Mouse (Mus musculus) liver, embryonic 14.5 days (tissue): ENCODE results near the gene Polr3e.

Source experiments
- CTCF ChIP-seq: IDR thresholded peaks from 2 replicates; pipeline ENCODE4 v1.5.1; 2016; ENCODE audit warnings: antibody characterized with exemption, low read depth, control low read depth
- EP300 ChIP-seq: IDR thresholded peaks from 2 replicates; pipeline ENCODE4 v1.6.1; 2016; ENCODE audit warnings: antibody characterized with exemption, low read depth

DNA sequence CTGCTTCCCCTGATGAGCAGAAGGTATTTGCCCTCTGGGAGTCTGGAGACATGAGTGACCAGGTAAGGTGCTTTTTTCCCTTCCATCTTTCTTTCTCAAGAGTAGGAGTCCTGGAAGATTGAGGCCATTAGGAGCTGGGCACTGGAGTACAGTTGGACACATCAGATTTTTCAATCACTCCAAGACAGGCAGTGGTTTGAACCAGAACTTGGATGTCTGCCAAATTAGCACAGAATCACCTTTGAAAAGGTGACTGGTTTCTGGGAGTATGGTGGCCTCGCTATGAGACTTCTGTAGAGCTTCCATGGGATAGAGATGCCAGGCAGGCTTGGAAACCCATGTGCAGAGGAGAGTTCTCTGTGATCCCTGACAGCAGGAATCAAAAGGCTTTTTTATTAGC lies 25.0 kb downstream of the Polr3e start:
- no peak for TF ChIP-seq EP300
- no peak for TF ChIP-seq CTCF
